30 mouse cellular contexts compared by ENCODE assay signal in the genomic region with DNA sequence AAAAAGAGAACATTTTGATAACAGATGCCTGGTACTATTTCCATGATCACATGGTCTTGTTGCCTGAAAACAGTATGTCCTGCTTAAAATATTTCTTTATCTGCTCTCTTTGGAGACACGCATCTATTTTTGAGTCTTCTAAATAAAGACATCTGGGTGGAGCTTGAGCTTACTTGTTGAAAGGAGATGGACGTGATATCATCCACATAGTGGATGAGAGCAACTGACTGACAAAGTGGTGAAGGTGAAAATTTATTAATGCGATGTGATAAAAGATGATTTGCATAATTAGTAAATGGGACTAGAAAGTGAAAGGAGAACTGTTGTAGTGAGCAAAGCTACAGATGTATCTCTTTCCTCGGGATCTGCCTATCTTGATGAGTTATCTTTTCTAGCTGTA.
A peak's percentile ranks its signal among the peaks of the same experiment; 100 is the strongest.
DNase-seq lines count a peak whose midpoint lies in the region; ATAC-seq and TF ChIP-seq lines count a peak whose summit lies in the region.
"Had no signal": no experiment of that assay in that cellular context is flagged by ENCODE, and none has a peak within 500 bp of the region (broad histone marks: within the 10 kb centered on the region; RNA-seq: fewer than 3 reads in every experiment).

No protein-coding gene starts in this region.

- H3K4me2 ChIP-seq in forebrain, embryonic 14.5 days (ENCODE audit: low read length) = no peak overlapping the region
- H3K4me2 ChIP-seq in forebrain, postnatal 0 days (ENCODE audit: low read depth) = no peak overlapping the region
- 0 out of 2 replicates have a peak overlapping the region, but pooled peaks have one; percentile 21 for H3K4me2 ChIP-seq in heart, embryonic 14.5 days (ENCODE audit: low read length)
- H3K4me2 ChIP-seq: embryonic facial prominence, embryonic 12.5 days; embryonic facial prominence, embryonic 15.5 days; heart, embryonic 13.5 days; hindbrain, embryonic 14.5 days had no signal

- no peaks in the 10 kb centered on the region for H3K27me3 ChIP-seq in forebrain, embryonic 14.5 days (replicated peaks; ENCODE audit: control insufficient read depth, insufficient read depth, low read length)
- H3K27me3 ChIP-seq in forebrain, postnatal 0 days (ENCODE audit: insufficient read depth, low read length) = no peaks in the 10 kb centered on the region
- H3K27me3 ChIP-seq in heart, embryonic 14.5 days (ENCODE audit: control insufficient read depth, insufficient read depth, low read length) = no peaks in the 10 kb centered on the region
- H3K27me3 ChIP-seq: CH12.LX; embryonic facial prominence, embryonic 12.5 days; embryonic facial prominence, embryonic 15.5 days; heart, embryonic 13.5 days had no signal

- no peak for TF ChIP-seq CTCF in forebrain, postnatal 0 days (IDR thresholded peaks at IDR 0.05; ENCODE audit: low read depth)

- no peak overlapping the region for H3K9ac ChIP-seq in forebrain, embryonic 14.5 days (ENCODE audit: low read length)
- H3K9ac ChIP-seq in forebrain, postnatal 0 days = no peak overlapping the region
- no peak overlapping the region for H3K9ac ChIP-seq in heart, embryonic 14.5 days (ENCODE audit: low read length)
- H3K9ac ChIP-seq: embryonic facial prominence, embryonic 12.5 days; embryonic facial prominence, embryonic 15.5 days; heart, embryonic 13.5 days; hindbrain, embryonic 14.5 days had no signal

- H3K4me3 ChIP-seq in forebrain, embryonic 14.5 days (ENCODE audit: low read depth, low read length) = no peak overlapping the region
- H3K4me3 ChIP-seq in forebrain, postnatal 0 days (ENCODE audit: low read depth, low read length) = no peak overlapping the region
- H3K4me3 ChIP-seq in heart, embryonic 14.5 days (ENCODE audit: control insufficient read depth in 1 of 2, insufficient read depth in 1 of 2, low read depth in 1 of 2, low read length in 2 of 2) = no peak overlapping the region
- H3K4me3 ChIP-seq: embryonic facial prominence, embryonic 12.5 days; embryonic facial prominence, embryonic 15.5 days; gastrocnemius, adult 2 months; heart, embryonic 13.5 days had no signal

- intact Hi-C loops in heart, postnatal 36 days (cut with DNase I) = loop anchor here (5.0 kb wide), 1 partner anchor 219 kb away; no protein-coding TSS in a partner anchor
- intact Hi-C loops in heart, postnatal 14 days (cut with DNase I) = no loop called here

- no peaks in the 10 kb centered on the region for H3K9me3 ChIP-seq in forebrain, embryonic 14.5 days (replicated peaks; ENCODE audit: control insufficient read depth, low read length)
- no peaks in the 10 kb centered on the region for H3K9me3 ChIP-seq in forebrain, postnatal 0 days (ENCODE audit: low read length)
- H3K9me3 ChIP-seq in heart, embryonic 14.5 days (ENCODE audit: control insufficient read depth, low read length) = no peaks in the 10 kb centered on the region
- H3K9me3 ChIP-seq: embryonic facial prominence, embryonic 12.5 days; embryonic facial prominence, embryonic 15.5 days; heart, embryonic 13.5 days had no signal

- no peak overlapping the region for H3K27ac ChIP-seq in forebrain, embryonic 14.5 days (ENCODE audit: low read depth, low read length)
- H3K27ac ChIP-seq in forebrain, postnatal 0 days (ENCODE audit: low read depth, low read length) = no peak overlapping the region
- no peak overlapping the region for H3K27ac ChIP-seq in heart, embryonic 14.5 days (replicated peaks in 1 of 2; ENCODE audit: control insufficient read depth in 1 of 2, insufficient read depth in 1 of 2, low read depth in 2 of 2, low read length in 2 of 2)
- H3K27ac ChIP-seq: embryonic facial prominence, embryonic 12.5 days; embryonic facial prominence, embryonic 15.5 days; gastrocnemius, adult 2 months; heart, embryonic 13.5 days; hindbrain, embryonic 14.5 days; hindbrain, postnatal 0 days had no signal

- no peaks in the 10 kb centered on the region for H3K36me3 ChIP-seq in forebrain, embryonic 14.5 days (ENCODE audit: control insufficient read depth, insufficient read depth, low read length)
- no peaks in the 10 kb centered on the region for H3K36me3 ChIP-seq in forebrain, postnatal 0 days (ENCODE audit: insufficient read depth)
- no peaks in the 10 kb centered on the region for H3K36me3 ChIP-seq in heart, embryonic 14.5 days (ENCODE audit: control insufficient read depth, insufficient read depth, low read length)
- H3K36me3 ChIP-seq: embryonic facial prominence, embryonic 12.5 days; embryonic facial prominence, embryonic 15.5 days; G1E; heart, embryonic 13.5 days had no signal

- peak; percentile 47; the same call in 1 of the 2 replicates for ATAC-seq in forebrain, embryonic 14.5 days
- no peak; the same call in 1 of the 2 replicates for ATAC-seq in forebrain, postnatal 0 days
- no peak for ATAC-seq in heart, embryonic 14.5 days (ENCODE audit: insufficient number of reproducible peaks, insufficient read depth, low FRiP score, low read depth)
- ATAC-seq: hindbrain, postnatal 0 days; inflammation-experienced regulatory T-cells, adult 6 months; intestine, embryonic 16.5 days; Patski had no signal

- 60% methylated on average over 4 of the region's 4 CpGs for WGBS in forebrain, embryonic 14.5 days
- 46% methylated on average over 4 of the region's 4 CpGs for WGBS in forebrain, postnatal 0 days
- WGBS in heart, embryonic 14.5 days = 28% methylated on average over 4 of the region's 4 CpGs

- peak; percentile 34 for DNase-seq in forebrain, embryonic 14.5 days (ENCODE audit: low spot score)
- DNase-seq in forebrain, postnatal 0 days = no peak
- DNase-seq in heart, adult 11 months = peak; percentile 10
- DNase-seq in heart, postnatal 36 days = no peak
- DNase-seq in heart, adult 8-10 months (ENCODE audit: low spot score) = peak; percentile 48
- no peak for DNase-seq in heart, postnatal 14 days
- no peak for DNase-seq in heart, postnatal 4 days
- DNase-seq: adrenal gland, postnatal 10 days; adrenal gland, postnatal 36 days; B cell, adult 2 months; cerebellum, adult 11 months; cerebellum, adult 2 months; cerebellum, adult 9-11 months; cerebellum, postnatal 25 days; gastrocnemius, adult 2 months; gastrocnemius, postnatal 14 days; kidney, adult 18-20 months; kidney, adult 9 months; kidney, postnatal 14 days had no signal

- peaks cover 4% of the 10 kb centered on the region; the same call in 1 of the 2 replicates for H3K4me1 ChIP-seq in forebrain, embryonic 14.5 days (ENCODE audit: control insufficient read depth, insufficient read depth, low read length)
- H3K4me1 ChIP-seq in forebrain, postnatal 0 days (ENCODE audit: insufficient read depth) = 0 out of 2 replicates have a peak, but pooled peaks cover 3% of the 10 kb centered on the region
- peaks cover 3 to 14% of the 10 kb centered on the region in 2 experiments for H3K4me1 ChIP-seq in heart, embryonic 14.5 days (ENCODE audit: control insufficient read depth in 2 of 2, insufficient read depth in 2 of 2, low read length in 2 of 2)
- H3K4me1 ChIP-seq: embryonic facial prominence, embryonic 12.5 days; embryonic facial prominence, embryonic 15.5 days had no signal

Comparison
In these comparisons a context has a peak if more than half of its experiments do, and no peak if none do; other contexts are left out.
1. DNase-seq: peak in forebrain, embryonic 14.5 days (single experiment), heart, adult 11 months (single experiment) and heart, adult 8-10 months (single experiment); none in forebrain, postnatal 0 days (single experiment), heart, postnatal 36 days (0 of 2), heart, postnatal 14 days (0 of 2) and heart, postnatal 4 days (single experiment).